17 mouse cellular contexts compared by ENCODE assay signal in the genomic region with DNA sequence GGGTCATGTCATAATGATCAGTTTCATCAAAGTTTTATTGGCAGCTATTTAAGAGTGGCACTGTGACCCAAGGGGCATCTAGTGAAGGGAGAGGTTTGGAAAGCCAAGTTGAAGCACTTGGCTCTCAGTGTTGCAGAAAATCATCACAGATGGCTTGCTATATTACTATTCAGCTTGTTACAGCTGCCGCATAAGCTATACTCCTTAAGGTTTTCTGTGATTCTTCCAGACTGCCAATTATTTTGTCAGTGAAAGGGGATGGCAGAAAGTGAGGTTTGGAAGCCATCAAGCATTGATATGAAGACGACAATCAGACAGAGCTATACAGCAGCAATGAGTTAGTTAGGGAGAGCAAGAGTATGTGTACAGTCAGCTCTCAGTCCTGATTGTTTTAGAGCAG. TPM values are rescaled to one million over a fixed set of nuclear protein-coding genes. Genes with fewer than 3 reads are reported as not detected.
DNase-seq lines count a peak whose midpoint lies in the region; ATAC-seq and TF ChIP-seq lines count a peak whose summit lies in the region.
"Had no signal": no experiment of that assay in that cellular context is flagged by ENCODE, and none has a peak within 500 bp of the region (broad histone marks: within the 10 kb centered on the region; RNA-seq: fewer than 3 reads in every experiment).

No protein-coding gene starts in this region.

- TF ChIP-seq POLR2A in brain, embryonic 14.5 days (IDR thresholded peaks at IDR 0.05; ENCODE audit: borderline replicate concordance, extremely low read depth, insufficient read depth, insufficient read length, poor library complexity, severe bottlenecking): no peak

- H3K9me3 ChIP-seq in forebrain, embryonic 14.5 days (replicated peaks; ENCODE audit: control insufficient read depth, low read length): no peaks in the 10 kb centered on the region
- no peaks in the 10 kb centered on the region for H3K9me3 ChIP-seq in forebrain, embryonic 11.5 days (ENCODE audit: control insufficient read depth, low read length)
- no peaks in the 10 kb centered on the region for H3K9me3 ChIP-seq in forebrain, embryonic 16.5 days (ENCODE audit: control insufficient read depth, low read length)
- no peaks in the 10 kb centered on the region for H3K9me3 ChIP-seq in forebrain, embryonic 12.5 days
- H3K9me3 ChIP-seq: embryonic facial prominence, embryonic 10.5 days; embryonic facial prominence, embryonic 12.5 days had no signal

- TF ChIP-seq CTCF in brain, embryonic 14.5 days (IDR thresholded peaks at IDR 0.05; ENCODE audit: borderline replicate concordance, extremely low read depth, insufficient read depth, insufficient read length): no peak

- no peak for ATAC-seq in forebrain, embryonic 14.5 days
- no peak for ATAC-seq in forebrain, embryonic 11.5 days (replicated peaks; ENCODE audit: low FRiP score)
- 0 out of 2 replicates have a peak, but pooled peaks have one; percentile 52 for ATAC-seq in forebrain, embryonic 16.5 days
- no peak for ATAC-seq in forebrain, embryonic 12.5 days (ENCODE audit: low FRiP score)

- H3K36me3 ChIP-seq in forebrain, embryonic 14.5 days (ENCODE audit: control insufficient read depth, insufficient read depth, low read length): no peaks in the 10 kb centered on the region
- H3K36me3 ChIP-seq in forebrain, embryonic 11.5 days (ENCODE audit: control insufficient read depth, insufficient read depth, low read length): no peaks in the 10 kb centered on the region
- no peaks in the 10 kb centered on the region for H3K36me3 ChIP-seq in forebrain, embryonic 16.5 days (ENCODE audit: control insufficient read depth, insufficient read depth)
- no peaks in the 10 kb centered on the region for H3K36me3 ChIP-seq in forebrain, embryonic 12.5 days (replicated peaks)
- H3K36me3 ChIP-seq: embryonic facial prominence, embryonic 10.5 days; embryonic facial prominence, embryonic 12.5 days had no signal

- H3K9ac ChIP-seq in forebrain, embryonic 14.5 days (ENCODE audit: low read length): no peak overlapping the region
- H3K9ac ChIP-seq in forebrain, embryonic 11.5 days (ENCODE audit: low read length): no peak overlapping the region
- H3K9ac ChIP-seq in forebrain, embryonic 16.5 days (replicated peaks; ENCODE audit: low read depth, low read length): no peak overlapping the region
- H3K9ac ChIP-seq in forebrain, embryonic 12.5 days: no peak overlapping the region
- H3K9ac ChIP-seq: embryonic facial prominence, embryonic 12.5 days had no signal

- H3K27me3 ChIP-seq in forebrain, embryonic 14.5 days (replicated peaks; ENCODE audit: control insufficient read depth, insufficient read depth, low read length): no peaks in the 10 kb centered on the region
- no peaks in the 10 kb centered on the region for H3K27me3 ChIP-seq in forebrain, embryonic 11.5 days (ENCODE audit: control insufficient read depth, insufficient read depth, low read length)
- no peaks in the 10 kb centered on the region for H3K27me3 ChIP-seq in forebrain, embryonic 16.5 days (replicated peaks; ENCODE audit: control insufficient read depth, insufficient read depth, low read length)
- H3K27me3 ChIP-seq in forebrain, embryonic 12.5 days: no peaks in the 10 kb centered on the region
- H3K27me3 ChIP-seq: embryonic facial prominence, embryonic 12.5 days had no signal

- no peak overlapping the region for H3K4me2 ChIP-seq in forebrain, embryonic 14.5 days (ENCODE audit: low read length)
- H3K4me2 ChIP-seq in forebrain, embryonic 11.5 days (ENCODE audit: low read depth, low read length, severe bottlenecking): no peak overlapping the region
- H3K4me2 ChIP-seq in forebrain, embryonic 16.5 days (ENCODE audit: low read length): no peak overlapping the region
- no peak overlapping the region for H3K4me2 ChIP-seq in forebrain, embryonic 12.5 days
- H3K4me2 ChIP-seq: embryonic facial prominence, embryonic 12.5 days had no signal

- no peak overlapping the region for H3K4me3 ChIP-seq in forebrain, embryonic 14.5 days (ENCODE audit: low read depth, low read length)
- no peak overlapping the region for H3K4me3 ChIP-seq in forebrain, embryonic 11.5 days (ENCODE audit: low read depth, low read length)
- H3K4me3 ChIP-seq in forebrain, embryonic 16.5 days (replicated peaks; ENCODE audit: low read length): no peak overlapping the region
- no peak overlapping the region for H3K4me3 ChIP-seq in forebrain, embryonic 12.5 days (replicated peaks)
- H3K4me3 ChIP-seq: embryonic facial prominence, embryonic 10.5 days; embryonic facial prominence, embryonic 12.5 days had no signal

- DNase-seq in forebrain, embryonic 14.5 days (ENCODE audit: low spot score): peak; percentile 41
- no peak for DNase-seq in forebrain, embryonic 11.5 days (ENCODE audit: low spot score)
- peak; percentile 43 for DNase-seq in brain, embryonic 14.5 days (ENCODE audit: low read depth)
- DNase-seq: adrenal gland, adult 2 months; adrenal gland, postnatal 10 days; adrenal gland, postnatal 25 days; cerebellum, adult 11-12 months; cerebellum, adult 2 months; cerebellum, adult 9-10 months; cerebellum, postnatal 25 days had no signal

- no peak overlapping the region for H3K27ac ChIP-seq in forebrain, embryonic 14.5 days (ENCODE audit: low read depth, low read length)
- H3K27ac ChIP-seq in forebrain, embryonic 11.5 days (ENCODE audit: low read depth, low read length): no peak overlapping the region
- H3K27ac ChIP-seq in forebrain, embryonic 16.5 days (ENCODE audit: low read length): no peak overlapping the region
- no peak overlapping the region for H3K27ac ChIP-seq in forebrain, embryonic 12.5 days
- H3K27ac ChIP-seq: embryonic facial prominence, embryonic 10.5 days; embryonic facial prominence, embryonic 12.5 days had no signal

- WGBS in forebrain, embryonic 14.5 days: 65% methylated on average over 2 of the region's 2 CpGs
- 79% methylated on average over 2 of the region's 2 CpGs for WGBS in forebrain, embryonic 11.5 days
- WGBS in forebrain, embryonic 16.5 days: 58% methylated on average over 2 of the region's 2 CpGs
- WGBS in forebrain, embryonic 12.5 days: 80% methylated on average over 2 of the region's 2 CpGs

- no peaks in the 10 kb centered on the region for H3K4me1 ChIP-seq in forebrain, embryonic 14.5 days (ENCODE audit: control insufficient read depth, insufficient read depth, low read length)
- H3K4me1 ChIP-seq in forebrain, embryonic 11.5 days (replicated peaks; ENCODE audit: control insufficient read depth, insufficient read depth, low read length): no peaks in the 10 kb centered on the region
- H3K4me1 ChIP-seq in forebrain, embryonic 16.5 days (replicated peaks; ENCODE audit: control insufficient read depth, insufficient read depth, low read length): no peaks in the 10 kb centered on the region
- H3K4me1 ChIP-seq in forebrain, embryonic 12.5 days: no peaks in the 10 kb centered on the region
- H3K4me1 ChIP-seq: embryonic facial prominence, embryonic 10.5 days; embryonic facial prominence, embryonic 12.5 days had no signal

RNA-seq across cellular contexts. Expression of a gene that starts 4.2 kb away (rescaled TPM):
- not detected in 2 replicates for polyA plus RNA-seq in forebrain, embryonic 14.5 days (2014; fragmentation: Nextera tagmentation; extraction: Ambion mirVana)
- not detected in 2 replicates for polyA plus RNA-seq in forebrain, embryonic 11.5 days (2014; fragmentation: Nextera tagmentation; extraction: Ambion mirVana)
- not detected in 2 replicates for polyA plus RNA-seq in forebrain, embryonic 16.5 days (2015; fragmentation: Nextera tagmentation; extraction: Ambion mirVana)
- polyA plus RNA-seq in forebrain, embryonic 12.5 days (2016; fragmentation: Nextera tagmentation; extraction: Ambion mirVana): not detected in 2 replicates
- polyA plus RNA-seq in brain, embryonic 14.5 days (2012; rRNA removed): not detected in 2 replicates
- polyA plus RNA-seq: adrenal gland, adult 2 months; C2C12; cerebellum, adult 2 months; cortical plate, adult 2 months; embryonic facial prominence, embryonic 10.5 days; embryonic facial prominence, embryonic 12.5 days; embryonic facial prominence, embryonic 14.5 days had no signal
